Mouse (Mus musculus) heart, adult 2 months (tissue): ENCODE data around the gene Chad.

Experiments used
- CTCF ChIP-seq: fragments of 200-600 bp; IDR thresholded peaks from 2 replicates; pipeline ENCODE4 v1.8.1; 2022; ENCODE audit warnings: antibody characterized with exemption, mild to moderate bottlenecking, moderate library complexity
- EP300 ChIP-seq: fragments of 200-500 bp; IDR thresholded peaks from 2 replicates; pipeline ENCODE4 v1.6.1; 2011; ENCODE audit warnings: low read depth, low read length, control low read depth; ENCODE audit not compliant: insufficient read depth

GRCm38 (mm10) chr11:94566534-94566933, 1.7 kb downstream of the Chad start:
- TF ChIP-seq CTCF (no peak), EP300 (no peak)
